Mouse (Mus musculus) embryonic facial prominence, embryonic 13.5 days (tissue): ENCODE results near the gene Pabpc1l. TPM values are rescaled to one million over a fixed set of nuclear protein-coding genes. Genes with fewer than 3 reads are reported as not detected.

ENCODE experiments used
- ATAC-seq: fragments of 200-750 bp; cut with Nextera tagmentation; 2 replicates; pipeline ENCODE4 v1.8.0; 2017; ENCODE audit warnings: low read depth; ENCODE audit not compliant: insufficient number of reproducible peaks, insufficient read depth, low FRiP score, low TSS enrichment
- H3K27ac ChIP-seq: fragments of 300-500 bp; sonication (generic); 2 replicates; pipeline ENCODE4 v1.5.1; 2015; ENCODE audit warnings: moderate library complexity, mild to moderate bottlenecking, inconsistent platforms
- H3K27me3 ChIP-seq: fragments of 300-500 bp; sonication (generic); 2 replicates; pipeline ENCODE4 v1.6.1; 2015; ENCODE audit warnings: mild to moderate bottlenecking, inconsistent platforms
- H3K36me3 ChIP-seq: fragments of 300-500 bp; sonication (generic); 2 replicates; pipeline ENCODE4 v1.6.1; 2015; ENCODE audit warnings: mild to moderate bottlenecking, inconsistent platforms
- H3K4me1 ChIP-seq: fragments of 300-500 bp; sonication (generic); 2 replicates; pipeline ENCODE4 v1.6.1; 2015; ENCODE audit warnings: inconsistent platforms
- H3K4me2 ChIP-seq: fragments of 300-500 bp; sonication (generic); 2 replicates; pipeline ENCODE4 v1.6.1; 2015; ENCODE audit warnings: moderate library complexity, mild to moderate bottlenecking, inconsistent platforms
- H3K4me3 ChIP-seq: fragments of 300-500 bp; sonication (generic); 2 replicates; pipeline ENCODE4 v1.5.1; 2015; ENCODE audit warnings: mild to moderate bottlenecking, inconsistent platforms
- H3K9ac ChIP-seq: fragments of 300-500 bp; sonication (generic); 2 replicates; pipeline ENCODE4 v1.6.1; 2015; ENCODE audit warnings: mild to moderate bottlenecking, inconsistent platforms
- H3K9me3 ChIP-seq: fragments of 300-500 bp; sonication (generic); 2 replicates; pipeline ENCODE4 v1.6.1; 2016; ENCODE audit warnings: inconsistent platforms
- WGBS: fragments of 180-500 bp; shearing (Covaris S2); methylation state at CpG from one replicate; pipeline ENCODE4 v1.1.7; 2015; ENCODE audit warnings: mixed read lengths; 5-methylcytosine and 5-hydroxymethylcytosine counted together
- polyA plus RNA-seq: library from polyadenylated mRNA; unstranded; fragments of >200 nt; fragmentation: Nextera tagmentation; extraction: Ambion mirVana; gene quantifications from 2 replicates; pipeline ENCODE4 v1.2.1, GENCODE M21; 2015

The Pabpc1l gene
- polyA plus RNA-seq, 1 experiment from 2014 or later: 1.6 TPM

GRCm38 (mm10) chr2:164073120-164073519, 47.9 kb downstream of the Pabpc1l start:
- 79% methylated on average over 7 of the region's 7 CpGs for WGBS
- Histone ChIP-seq H3K4me2 (no peak overlapping the region), H3K9me3 (no peaks in the 10 kb centered on the region), H3K4me1 (peaks cover 36% of the 10 kb centered on the region), H3K9ac (no peak overlapping the region), H3K36me3 (peaks cover 1% of the 10 kb centered on the region; the same call in 1 of the 2 replicates), H3K27me3 (no peaks in the 10 kb centered on the region), H3K4me3 (no peak overlapping the region), H3K27ac (no peak overlapping the region)
- no peak for ATAC-seq

GRCm38 (mm10) chr2:164073918-164074578, 48.8 kb downstream of the Pabpc1l start:
- under 1% methylated on average over 48 of the region's 48 CpGs for WGBS
- H3K27ac ChIP-seq: 0 out of 2 replicates have a peak overlapping the region, but pooled peaks have one; percentile 28
- H3K36me3 ChIP-seq: no peaks in the 10 kb centered on the region
- peaks cover 27% of the 10 kb centered on the region for H3K4me1 ChIP-seq
- no peaks in the 10 kb centered on the region for H3K27me3 ChIP-seq
- H3K4me3 ChIP-seq: peak overlapping the region; percentile 95
- peak overlapping the region; percentile 92 for H3K4me2 ChIP-seq
- peak overlapping the region; percentile 88 for H3K9ac ChIP-seq
- no peaks in the 10 kb centered on the region for H3K9me3 ChIP-seq
- ATAC-seq: peak; percentile 80

- WGBS: 41% methylated on average over 5 of the region's 5 CpGs
- peak overlapping the region; percentile 92 for H3K4me2 ChIP-seq
Observed at GRCm38 (mm10) chr2:164075088-164075487, 49.8 kb downstream of the Pabpc1l start.

GRCm38 (mm10) chr2:164076874-164077425, 51.7 kb downstream of the Pabpc1l start:
- Histone ChIP-seq H3K4me1 (peaks cover 16% of the 10 kb centered on the region), H3K27me3 (no peaks in the 10 kb centered on the region), H3K9ac (no peak overlapping the region), H3K9me3 (no peaks in the 10 kb centered on the region), H3K4me3 (no peak overlapping the region), H3K4me2 (no peak overlapping the region), H3K36me3 (peaks cover 26% of the 10 kb centered on the region), H3K27ac (no peak overlapping the region)
- no peak for ATAC-seq
- 89% methylated on average over 8 of the region's 8 CpGs for WGBS

More at GRCm38 (mm10) chr2:164075088-164075487, 49.8 kb downstream of the Pabpc1l start:
- ATAC-seq: no peak
- Histone ChIP-seq H3K27me3 (no peaks in the 10 kb centered on the region), H3K4me1 (peaks cover 16% of the 10 kb centered on the region), H3K27ac (no peak overlapping the region), H3K9ac (peak overlapping the region; percentile 88), H3K36me3 (peaks cover 7% of the 10 kb centered on the region), H3K4me3 (peak overlapping the region; percentile 95), H3K9me3 (no peaks in the 10 kb centered on the region)

- 90% methylated on average over 5 of the region's 5 CpGs for WGBS
- Histone ChIP-seq H3K27me3 (no peaks in the 10 kb centered on the region), H3K4me2 (no peak overlapping the region), H3K9me3 (no peaks in the 10 kb centered on the region), H3K4me3 (no peak overlapping the region), H3K9ac (no peak overlapping the region), H3K36me3 (peaks cover 34% of the 10 kb centered on the region), H3K4me1 (peaks cover 12% of the 10 kb centered on the region), H3K27ac (no peak overlapping the region)
- no peak for ATAC-seq
Observed at GRCm38 (mm10) chr2:164077875-164078274, 52.6 kb downstream of the Pabpc1l start.

- no peak for ATAC-seq
- Histone ChIP-seq H3K36me3 (peaks cover 48% of the 10 kb centered on the region), H3K4me2 (no peak overlapping the region), H3K4me1 (peaks cover 12% of the 10 kb centered on the region), H3K27me3 (no peaks in the 10 kb centered on the region), H3K9ac (no peak overlapping the region), H3K27ac (no peak overlapping the region), H3K9me3 (no peaks in the 10 kb centered on the region), H3K4me3 (no peak overlapping the region)
- 86% methylated on average over 6 of the region's 6 CpGs for WGBS
Observed at GRCm38 (mm10) chr2:164079488-164079887, 54.2 kb downstream of the Pabpc1l start.

- H3K9ac ChIP-seq: no peak overlapping the region
- H3K27me3 ChIP-seq: no peaks in the 10 kb centered on the region
- no peak overlapping the region for H3K27ac ChIP-seq
- H3K4me2 ChIP-seq: no peak overlapping the region
- ATAC-seq: no peak
- 97% methylated on average over 10 of the region's 10 CpGs for WGBS
- no peak overlapping the region for H3K4me3 ChIP-seq
- H3K36me3 ChIP-seq: peaks cover 62% of the 10 kb centered on the region
- no peaks in the 10 kb centered on the region for H3K4me1 ChIP-seq
- no peaks in the 10 kb centered on the region for H3K9me3 ChIP-seq
Observed at GRCm38 (mm10) chr2:164081577-164081976, 56.3 kb downstream of the Pabpc1l start.

GRCm38 (mm10) chr2:164082175-164082574, 56.9 kb downstream of the Pabpc1l start:
- Histone ChIP-seq H3K27me3 (no peaks in the 10 kb centered on the region), H3K9me3 (no peaks in the 10 kb centered on the region), H3K36me3 (peaks cover 68% of the 10 kb centered on the region), H3K9ac (no peak overlapping the region), H3K27ac (no peak overlapping the region), H3K4me2 (no peak overlapping the region), H3K4me1 (no peaks in the 10 kb centered on the region), H3K4me3 (no peak overlapping the region)
- 84% methylated on average over 10 of the region's 10 CpGs for WGBS
- ATAC-seq: no peak

- no peak overlapping the region for H3K4me2 ChIP-seq
- H3K27me3 ChIP-seq: no peaks in the 10 kb centered on the region
- WGBS: 87% methylated on average over 19 of the region's 19 CpGs
- no peaks in the 10 kb centered on the region for H3K4me1 ChIP-seq
- peaks cover 84% of the 10 kb centered on the region for H3K36me3 ChIP-seq
- H3K9me3 ChIP-seq: no peaks in the 10 kb centered on the region
- H3K9ac ChIP-seq: no peak overlapping the region
- no peak for ATAC-seq
- no peak overlapping the region for H3K4me3 ChIP-seq
- H3K27ac ChIP-seq: no peak overlapping the region
Observed at GRCm38 (mm10) chr2:164083609-164084341, 58.5 kb downstream of the Pabpc1l start.

- Histone ChIP-seq H3K27me3 (no peaks in the 10 kb centered on the region), H3K9ac (no peak overlapping the region), H3K4me1 (no peaks in the 10 kb centered on the region), H3K4me3 (no peak overlapping the region), H3K27ac (no peak overlapping the region), H3K9me3 (no peaks in the 10 kb centered on the region), H3K36me3 (peaks cover 90% of the 10 kb centered on the region), H3K4me2 (no peak overlapping the region)
- ATAC-seq: no peak
- 72% methylated on average over 7 of the region's 7 CpGs for WGBS
Observed at GRCm38 (mm10) chr2:164084342-164084700, 59.1 kb downstream of the Pabpc1l start.

- no peaks in the 10 kb centered on the region for H3K4me1 ChIP-seq
- H3K4me3 ChIP-seq: no peak overlapping the region
- H3K9ac ChIP-seq: no peak overlapping the region
- no peaks in the 10 kb centered on the region for H3K9me3 ChIP-seq
- H3K36me3 ChIP-seq: peaks cover 76% of the 10 kb centered on the region
- no peak for ATAC-seq
- no peak overlapping the region for H3K27ac ChIP-seq
- H3K27me3 ChIP-seq: no peaks in the 10 kb centered on the region
- no peak overlapping the region for H3K4me2 ChIP-seq
- WGBS: 82% methylated on average over 6 of the region's 6 CpGs
Observed at GRCm38 (mm10) chr2:164087416-164088017, 62.3 kb downstream of the Pabpc1l start.
